ENCODE assay signal across 8 mouse cellular contexts in the genomic region with DNA sequence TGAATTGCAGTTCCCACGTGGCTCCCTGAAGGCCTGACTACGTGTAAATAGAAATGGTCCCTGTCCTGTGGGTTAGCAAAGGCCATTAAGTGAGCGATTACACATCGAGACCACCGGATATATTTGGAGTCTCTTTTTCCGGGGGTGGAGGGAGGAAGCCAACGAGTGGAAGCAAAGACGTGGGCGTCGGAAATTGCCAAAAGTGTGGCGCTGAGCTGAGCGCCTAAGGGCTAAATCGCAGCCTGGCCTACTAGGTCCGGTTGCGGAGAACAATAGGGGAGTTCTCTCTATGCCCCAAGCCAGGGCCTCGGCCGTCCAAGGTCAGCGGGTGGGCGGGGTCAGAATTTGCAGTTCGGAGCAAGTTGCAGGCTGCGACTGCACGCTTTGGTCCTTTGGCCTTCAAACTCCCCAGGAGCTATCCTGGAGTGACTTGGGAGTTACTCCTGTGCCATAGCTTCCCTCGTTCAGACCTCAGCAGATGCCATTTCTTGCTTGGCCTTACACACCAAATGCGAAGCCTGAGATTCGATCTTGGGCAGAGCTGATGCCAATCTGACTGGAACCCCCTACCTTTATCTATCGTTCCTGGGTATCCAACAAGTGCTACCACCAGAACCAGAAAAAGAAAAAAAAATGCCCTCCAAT. TPM values are rescaled to one million over a fixed set of nuclear protein-coding genes. Genes with fewer than 3 reads are reported as not detected.
DNase-seq lines count a peak whose midpoint lies in the region; ATAC-seq and TF ChIP-seq lines count a peak whose summit lies in the region.

No protein-coding gene starts in this region.

- intact Hi-C loops in heart, adult 2 months (cut with DNase I) = loop anchor here (2.0 to 10.0 kb wide), 3 partner anchors 153 to 794 kb away; a partner anchor contains a TSS
- intact Hi-C loops in left cerebral cortex, adult 2 months (cut with DNase I) = loop anchor here (5.0 kb wide), 4 partner anchors 303 to 1043 kb away; no protein-coding TSS in a partner anchor

- no peak for TF ChIP-seq CTCF in heart, adult 2 months (IDR thresholded peaks at IDR 0.05)
- no peak for TF ChIP-seq CTCF in brain, embryonic 14.5 days (IDR thresholded peaks at IDR 0.05; ENCODE audit: borderline replicate concordance, extremely low read depth, insufficient read depth, insufficient read length)
- TF ChIP-seq CTCF in left cerebral cortex, adult 2 months (IDR thresholded peaks at IDR 0.05) = no peak

- peaks cover 70% of the 10 kb centered on the region for H3K27me3 ChIP-seq in heart, embryonic 15.5 days
- peaks cover 2% of the 10 kb centered on the region for H3K27me3 ChIP-seq in heart, adult 2 months (ENCODE audit: control insufficient read depth, insufficient read depth, low read length)
- H3K27me3 ChIP-seq in kidney, embryonic 14.5 days (ENCODE audit: control insufficient read depth, insufficient read depth, low read length) = peaks cover 47% of the 10 kb centered on the region

- no peak for ATAC-seq in heart, embryonic 15.5 days (replicated peaks; ENCODE audit: insufficient number of reproducible peaks, insufficient read depth, low FRiP score, low read depth)
- ATAC-seq in kidney, embryonic 14.5 days (ENCODE audit: low FRiP score, low TSS enrichment) = no peak
- no peak for ATAC-seq in erythroblast, adult 5-6 weeks (replicated peaks; ENCODE audit: low FRiP score, poor library complexity, severe bottlenecking)

- H3K4me3 ChIP-seq in heart, embryonic 15.5 days = 0 out of 2 replicates have a peak overlapping the region, but pooled peaks have one; percentile 58
- H3K4me3 ChIP-seq in heart, adult 2 months = no peak overlapping the region
- peak overlapping the region; percentile 63 for H3K4me3 ChIP-seq in kidney, embryonic 14.5 days (ENCODE audit: low read length)
- H3K4me3 ChIP-seq in left cerebral cortex, adult 2 months = no peak overlapping the region

- H3K4me1 ChIP-seq in heart, embryonic 15.5 days (replicated peaks) = peaks cover 53% of the 10 kb centered on the region
- H3K4me1 ChIP-seq in heart, adult 2 months (ENCODE audit: control insufficient read depth, insufficient read depth, low read length) = no peaks in the 10 kb centered on the region
- H3K4me1 ChIP-seq in kidney, embryonic 14.5 days (ENCODE audit: control insufficient read depth, insufficient read depth, low read length) = peaks cover 24% of the 10 kb centered on the region

- H3K4me2 ChIP-seq in heart, embryonic 15.5 days = peak overlapping the region; percentile 92
- H3K4me2 ChIP-seq in kidney, embryonic 14.5 days (replicated peaks; ENCODE audit: low read depth, low read length) = peak overlapping the region; percentile 84

- DNase-seq in heart, adult 2 months = no peak
- peak; percentile 25 for DNase-seq in brain, embryonic 14.5 days (ENCODE audit: low read depth)
- peak; percentile 67 for DNase-seq in naive thymus-derived CD4-positive, alpha-beta T cell, adult 2 months (ENCODE audit: low read depth)
- DNase-seq in left cerebral cortex, adult 2 months (ENCODE audit: extremely low spot score in 1 of 2, low spot score in 2 of 2) = no peak
- DNase-seq in gastrocnemius, postnatal 25 days = no peak

- no peak for TF ChIP-seq EP300 in heart, adult 2 months (IDR thresholded peaks at IDR 0.05; ENCODE audit: insufficient read depth, low read depth, low read length)

- no peak overlapping the region for H3K9ac ChIP-seq in heart, embryonic 15.5 days
- no peak overlapping the region for H3K9ac ChIP-seq in heart, adult 2 months (ENCODE audit: low read depth, low read length)
- H3K9ac ChIP-seq in kidney, embryonic 14.5 days (ENCODE audit: low read depth, low read length) = 0 out of 2 replicates have a peak overlapping the region, but pooled peaks have one; percentile 23

- no peaks in the 10 kb centered on the region for H3K9me3 ChIP-seq in heart, embryonic 15.5 days (replicated peaks)
- H3K9me3 ChIP-seq in kidney, embryonic 14.5 days (ENCODE audit: control insufficient read depth, low read length) = no peaks in the 10 kb centered on the region

- no peak overlapping the region for H3K27ac ChIP-seq in heart, embryonic 15.5 days
- no peak overlapping the region for H3K27ac ChIP-seq in heart, adult 2 months
- peak overlapping the region; percentile 30; the same call in 1 of the 2 replicates for H3K27ac ChIP-seq in kidney, embryonic 14.5 days (ENCODE audit: low read depth, low read length)
- H3K27ac ChIP-seq in left cerebral cortex, adult 2 months = no peak overlapping the region

- TF ChIP-seq POLR2A in heart, adult 2 months (IDR thresholded peaks at IDR 0.05; ENCODE audit: insufficient read depth, low read depth, low read length) = no peak
- TF ChIP-seq POLR2A in brain, embryonic 14.5 days (IDR thresholded peaks at IDR 0.05; ENCODE audit: borderline replicate concordance, extremely low read depth, insufficient read depth, insufficient read length, poor library complexity, severe bottlenecking) = no peak

- H3K36me3 ChIP-seq in heart, embryonic 15.5 days = no peaks in the 10 kb centered on the region
- H3K36me3 ChIP-seq in heart, adult 2 months (ENCODE audit: control insufficient read depth, insufficient read depth, low read length) = no peaks in the 10 kb centered on the region
- H3K36me3 ChIP-seq in kidney, embryonic 14.5 days (ENCODE audit: control insufficient read depth, insufficient read depth, low read length) = no peaks in the 10 kb centered on the region

- whole genome bisulfite sequencing in heart, embryonic 15.5 days = 8% methylated on average over 26 of the region's 26 CpGs
- WGBS in heart, adult 2 months = 18% methylated on average over 26 of the region's 26 CpGs
- WGBS in kidney, embryonic 14.5 days = 3% methylated on average over 26 of the region's 26 CpGs

- no peaks in the 10 kb centered on the region for H3K79me2 ChIP-seq in heart, adult 2 months (replicated peaks; ENCODE audit: control insufficient read depth, insufficient read depth, low read length)

RNA-seq across cellular contexts. Expression of a gene that starts 2.3 kb away (rescaled TPM):
- 1.8 and 2.3 TPM in 2 replicates for polyA plus RNA-seq in heart, embryonic 15.5 days (2015; fragmentation: Nextera tagmentation; extraction: Ambion mirVana)
- under 1 TPM; 0.77 to 0.94 TPM for total RNA-seq in heart, adult 2 months (2021)
- polyA plus RNA-seq in heart, adult 2 months (2012; rRNA removed) = 1.4 and 1.5 TPM in 2 replicates
- 7.9 and 10.5 TPM in 2 replicates for polyA plus RNA-seq in brain, embryonic 14.5 days (2012; rRNA removed)
- polyA plus RNA-seq in kidney, embryonic 14.5 days (2014; fragmentation: Nextera tagmentation; extraction: Ambion mirVana) = 17.9 and 34.0 TPM in 2 replicates
- 1 to 10 TPM; 1.1 to 1.2 TPM for total RNA-seq in left cerebral cortex, adult 2 months (2021)
- total RNA-seq in erythroblast, adult 5-6 weeks (2015; ENCODE audit: low replicate concordance) = not detected in 2 replicates
- total RNA-seq in erythroblast, adult 5-6 weeks (2017; ENCODE audit: low replicate concordance) = 1.1 TPM in 1 of 2 replicates, not detected in the other
- total RNA-seq in gastrocnemius, postnatal 25 days (2021) = under 1 TPM; 0.49 to 0.67 TPM

Comparison
In these comparisons a context has a peak if more than half of its experiments do, and no peak if none do; other contexts are left out.
1. H3K4me3 ChIP-seq: peak in heart, embryonic 15.5 days (single experiment) and kidney, embryonic 14.5 days (single experiment); none in heart, adult 2 months (single experiment) and left cerebral cortex, adult 2 months (single experiment).
2. DNase-seq: peak in brain, embryonic 14.5 days (single experiment) and naive thymus-derived CD4-positive, alpha-beta T cell, adult 2 months (single experiment); none in heart, adult 2 months (0 of 2), left cerebral cortex, adult 2 months (0 of 2) and gastrocnemius, postnatal 25 days (single experiment).